Mouse (Mus musculus) myocyte (in vitro differentiated cells): ENCODE measurements around the gene Hdac9. TPM values are rescaled to one million over a fixed set of nuclear protein-coding genes. Genes with fewer than 3 reads are reported as not detected.

Experiments
- H3K27me3 ChIP-seq: one replicate; pipeline ENCODE4 v1.6.1; 2011; ENCODE audit not compliant: control insufficient read depth, insufficient read depth, insufficient read length
- H3K36me3 ChIP-seq: one replicate; pipeline ENCODE4 v1.6.1; 2011; ENCODE audit not compliant: control insufficient read depth, insufficient read depth
- H3K4me2 ChIP-seq: one replicate; pipeline ENCODE4 v1.6.1; 2011; ENCODE audit warnings: low read depth, control low read depth
- H3K4me3 ChIP-seq: one replicate; pipeline ENCODE4 v1.5.1; 2011; ENCODE audit warnings: mild to moderate bottlenecking, control low read depth, moderate library complexity
- H3K79me2 ChIP-seq: one replicate; pipeline ENCODE4 v1.6.1; 2011; ENCODE audit not compliant: control insufficient read depth, insufficient read depth
- H3ac ChIP-seq: one replicate; pipeline ENCODE4 v1.6.1; 2011; ENCODE audit not compliant: control insufficient read depth, insufficient read length
- CEBPB ChIP-seq: IDR thresholded peaks from 2 replicates; pipeline ENCODE4 v1.6.1; 2011; ENCODE audit warnings: mild to moderate bottlenecking, moderate library complexity; ENCODE audit not compliant: poor library complexity, insufficient read depth, severe bottlenecking
- E2F4 ChIP-seq: IDR thresholded peaks from one replicate; pipeline ENCODE4 v1.6.1; 2011; ENCODE audit warnings: mild to moderate bottlenecking, control low read depth, moderate library complexity; ENCODE audit not compliant: insufficient read depth
- MAX ChIP-seq: IDR thresholded peaks from one replicate; pipeline ENCODE4 v1.6.1; 2011; ENCODE audit warnings: low read depth, mild to moderate bottlenecking, control low read depth
- MYOD1 ChIP-seq, 3 experiments: IDR thresholded peaks; one replicate each; pipeline ENCODE4 v1.6.1; 2011; ENCODE audit warnings: control low read depth in 2 of 3, low read depth in 2 of 3, mild to moderate bottlenecking in 2 of 3, moderate library complexity in 1 of 3; ENCODE audit not compliant: insufficient read length in 2 of 3, control insufficient read depth in 1 of 3
- MYOG ChIP-seq, 3 experiments: IDR thresholded peaks; one replicate each; pipeline ENCODE4 v1.6.1; 2011; ENCODE audit warnings: control low read depth in 2 of 3, low read depth in 2 of 3, mild to moderate bottlenecking in 2 of 3; ENCODE audit not compliant: insufficient read length in 2 of 3, control insufficient read depth in 1 of 3, insufficient read depth in 1 of 3
- POLR2A ChIP-seq: IDR thresholded peaks from one replicate; pipeline ENCODE4 v1.6.1; 2011; ENCODE audit warnings: low read depth, mild to moderate bottlenecking, control low read depth, moderate library complexity; ENCODE audit not compliant: insufficient read length
- POLR2AphosphoS2 ChIP-seq: IDR thresholded peaks from one replicate; pipeline ENCODE4 v1.6.1; 2011; ENCODE audit warnings: low read depth, control low read depth; ENCODE audit not compliant: insufficient read length
- REST ChIP-seq: IDR thresholded peaks from one replicate; pipeline ENCODE4 v1.6.1; 2011; ENCODE audit warnings: mild to moderate bottlenecking, control low read depth, moderate library complexity; ENCODE audit not compliant: insufficient read depth, insufficient read length
- SRF ChIP-seq: IDR thresholded peaks from one replicate; pipeline ENCODE4 v1.6.1; 2011; ENCODE audit warnings: low read depth; ENCODE audit not compliant: control insufficient read depth, insufficient read length
- TCF12 ChIP-seq: IDR thresholded peaks from one replicate; pipeline ENCODE4 v1.6.1; 2011; ENCODE audit warnings: mild to moderate bottlenecking, control low read depth; ENCODE audit not compliant: poor library complexity, insufficient read depth, severe bottlenecking
- TCF3 ChIP-seq: IDR thresholded peaks from one replicate; pipeline ENCODE4 v1.6.1; 2011; ENCODE audit warnings: low read depth, control low read depth; ENCODE audit not compliant: insufficient read length
- USF1 ChIP-seq: IDR thresholded peaks from one replicate; pipeline ENCODE4 v1.6.1; 2011; ENCODE audit warnings: low read depth, mild to moderate bottlenecking, control low read depth, moderate library complexity
- polyA plus RNA-seq: library from polyadenylated mRNA; unstranded; fragments of >200 nt; fragmentation: generic; extraction: Trizol; gene quantifications from one replicate; pipeline ENCODE4 v1.2.1, GENCODE M21; 2012; ENCODE audit warnings: missing spikeins

Hdac9 gene
- polyA plus RNA-seq, 1 experiment: 0.47 TPM

DNA sequence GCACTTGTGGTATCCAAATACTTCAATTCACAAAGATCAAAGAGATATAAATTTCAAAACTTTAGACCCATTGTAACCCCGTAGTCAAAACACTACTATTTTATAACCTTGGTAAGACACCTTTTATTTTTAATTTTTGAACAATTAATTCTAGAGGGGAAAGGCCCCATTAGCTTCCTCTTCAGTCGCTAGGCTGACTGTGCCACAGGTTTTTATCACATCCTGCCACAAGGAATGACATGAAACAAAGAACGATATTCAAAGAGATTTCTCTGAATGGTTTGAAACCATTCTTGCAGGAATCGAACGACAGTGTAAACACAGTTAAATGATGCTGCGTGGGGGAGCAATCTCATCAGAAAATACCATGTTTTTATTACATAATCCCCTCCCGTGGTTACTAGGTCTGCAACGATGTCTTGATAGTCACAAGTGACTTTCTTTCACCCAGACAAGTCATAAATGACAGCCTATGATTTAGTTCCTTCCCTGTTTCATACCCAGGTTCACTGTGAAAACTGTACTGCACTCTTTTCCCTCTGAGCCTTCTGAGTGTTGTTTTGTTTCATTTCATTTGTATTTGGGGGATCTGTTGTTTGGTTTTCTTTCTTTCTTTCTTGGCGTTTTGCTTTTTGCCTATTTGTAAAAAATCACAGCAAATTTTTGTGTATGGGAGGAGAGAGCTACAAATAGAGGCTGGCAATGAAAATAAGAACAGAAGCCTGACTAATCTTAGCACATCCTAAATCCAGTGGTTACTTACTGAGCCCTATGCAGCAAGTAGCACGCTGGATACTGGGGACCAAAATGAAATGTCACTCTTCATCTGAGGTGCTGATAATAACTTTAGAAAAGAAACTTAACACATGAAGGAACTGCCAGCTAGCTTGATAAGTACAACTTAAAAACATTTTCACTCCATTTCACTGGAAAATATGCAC, 105.0 kb downstream of the Hdac9 start:
- Histone ChIP-seq H3ac (no peak overlapping the region), H3K4me3 (no peak overlapping the region), H3K4me2 (no peak overlapping the region), H3K27me3 (no peaks in the 10 kb centered on the region), H3K79me2 (no peaks in the 10 kb centered on the region), H3K36me3 (no peaks in the 10 kb centered on the region)
- no peak for TF ChIP-seq REST
- TF ChIP-seq TCF12: no peak
- TF ChIP-seq MYOG (IDR thresholded peaks at IDR 0.05; ENCODE audit: control insufficient read depth in 1 of 3, insufficient read depth in 1 of 3, insufficient read length in 2 of 3, low read depth in 2 of 3): no peak
- TF ChIP-seq CEBPB: no peak
- TF ChIP-seq POLR2A: no peak
- no peak for TF ChIP-seq MYOD1 (IDR thresholded peaks at IDR 0.05; ENCODE audit: control insufficient read depth in 1 of 3, insufficient read length in 2 of 3, low read depth in 2 of 3)
- TF ChIP-seq TCF3: no peak

DNA sequence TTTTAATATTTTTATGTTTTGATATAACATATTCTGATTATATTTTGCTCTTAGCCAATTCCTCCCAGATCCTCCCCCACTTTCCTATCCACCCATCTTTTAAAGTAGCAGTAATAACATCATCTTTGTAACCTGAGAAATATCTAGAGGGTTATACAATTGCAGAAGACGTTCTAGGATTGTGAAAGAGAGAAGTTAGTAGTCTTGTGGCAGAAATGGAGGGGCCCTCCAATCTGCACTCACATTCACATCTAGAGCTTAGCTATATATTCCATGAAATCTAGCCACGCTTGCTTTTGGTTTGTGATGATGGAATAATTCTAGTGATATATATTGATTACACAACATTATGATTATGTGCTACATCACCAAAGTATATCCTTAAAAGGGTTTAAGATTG, 106.7 kb downstream of the Hdac9 start:
- Histone ChIP-seq H3K4me2 (no peak overlapping the region), H3K4me3 (no peak overlapping the region), H3K79me2 (no peaks in the 10 kb centered on the region), H3K36me3 (no peaks in the 10 kb centered on the region), H3K27me3 (no peaks in the 10 kb centered on the region), H3ac (no peak overlapping the region)
- TF ChIP-seq MAX (no peak), SRF (no peak), MYOD1 (IDR thresholded peaks at IDR 0.05; ENCODE audit: control insufficient read depth in 1 of 3, insufficient read length in 2 of 3, low read depth in 2 of 3) (no peak), CEBPB (no peak), TCF3 (no peak), POLR2A (no peak)

DNA sequence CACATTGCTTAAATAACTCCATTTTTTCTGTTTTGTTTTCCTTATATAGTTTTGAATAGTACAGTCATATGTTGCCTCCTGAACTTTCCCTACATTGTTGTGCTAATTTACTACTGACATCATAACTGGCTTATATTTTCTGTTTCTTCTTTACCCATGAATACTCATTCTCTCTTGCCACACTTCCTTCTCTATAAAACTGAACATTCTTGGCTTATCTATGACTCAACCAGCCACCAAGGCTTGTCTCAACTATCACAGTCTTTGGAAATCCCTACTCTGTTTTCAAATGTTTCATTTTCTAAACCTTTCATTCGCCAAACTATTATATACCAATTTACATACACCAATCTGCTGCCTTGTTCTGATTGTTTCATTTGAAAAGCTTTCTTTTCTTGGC, 108.7 kb downstream of the Hdac9 start:
- no peaks in the 10 kb centered on the region for H3K27me3 ChIP-seq
- H3K36me3 ChIP-seq: no peaks in the 10 kb centered on the region
- TF ChIP-seq POLR2A: no peak
- no peak for TF ChIP-seq MYOG (IDR thresholded peaks at IDR 0.05; ENCODE audit: control insufficient read depth in 1 of 3, insufficient read depth in 1 of 3, insufficient read length in 2 of 3, low read depth in 2 of 3)
- TF ChIP-seq USF1: no peak
- no peak for TF ChIP-seq POLR2AphosphoS2
- no peak for TF ChIP-seq MAX
- no peak for TF ChIP-seq CEBPB
- no peak for TF ChIP-seq MYOD1 (IDR thresholded peaks at IDR 0.05; ENCODE audit: control insufficient read depth in 1 of 3, insufficient read length in 2 of 3, low read depth in 2 of 3)
- TF ChIP-seq SRF: no peak
- no peak for TF ChIP-seq TCF3
- no peak for TF ChIP-seq TCF12
- no peak overlapping the region for H3K4me3 ChIP-seq
- no peaks in the 10 kb centered on the region for H3K79me2 ChIP-seq
- H3K4me2 ChIP-seq: peak overlapping the region; percentile 32
- H3ac ChIP-seq: no peak overlapping the region

DNA sequence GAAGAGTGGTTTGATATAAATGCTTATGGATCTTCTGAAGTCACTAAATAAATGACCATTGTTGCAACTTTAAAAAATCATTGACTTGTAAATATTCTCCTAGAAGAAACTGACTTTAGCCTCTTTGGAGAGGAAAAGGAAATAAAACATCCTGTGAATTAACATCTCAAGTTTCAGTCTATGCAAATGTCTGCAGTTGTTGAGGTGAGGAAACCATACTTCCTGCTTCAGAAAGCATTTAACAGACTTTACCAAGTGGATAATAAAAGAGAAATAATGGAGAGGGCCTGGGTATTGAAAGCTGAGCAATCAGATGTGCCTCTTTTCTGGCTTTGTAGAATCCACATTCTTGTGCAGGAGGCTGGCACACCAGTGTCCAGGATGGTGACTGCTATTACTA, 110.4 kb downstream of the Hdac9 start:
- H3K27me3 ChIP-seq: no peaks in the 10 kb centered on the region
- no peaks in the 10 kb centered on the region for H3K36me3 ChIP-seq
- H3K4me3 ChIP-seq: no peak overlapping the region
- TF ChIP-seq SRF (no peak), MYOG (IDR thresholded peaks at IDR 0.05; ENCODE audit: control insufficient read depth in 1 of 3, insufficient read depth in 1 of 3, insufficient read length in 2 of 3, low read depth in 2 of 3) (no peak), E2F4 (no peak), POLR2A (no peak), MAX (no peak), REST (no peak), USF1 (no peak), TCF3 (no peak), TCF12 (no peak), POLR2AphosphoS2 (no peak), CEBPB (no peak), MYOD1 (IDR thresholded peaks at IDR 0.05; ENCODE audit: control insufficient read depth in 1 of 3, insufficient read length in 2 of 3, low read depth in 2 of 3) (no peak)
- H3ac ChIP-seq: no peak overlapping the region
- H3K79me2 ChIP-seq: no peaks in the 10 kb centered on the region
- no peak overlapping the region for H3K4me2 ChIP-seq

DNA sequence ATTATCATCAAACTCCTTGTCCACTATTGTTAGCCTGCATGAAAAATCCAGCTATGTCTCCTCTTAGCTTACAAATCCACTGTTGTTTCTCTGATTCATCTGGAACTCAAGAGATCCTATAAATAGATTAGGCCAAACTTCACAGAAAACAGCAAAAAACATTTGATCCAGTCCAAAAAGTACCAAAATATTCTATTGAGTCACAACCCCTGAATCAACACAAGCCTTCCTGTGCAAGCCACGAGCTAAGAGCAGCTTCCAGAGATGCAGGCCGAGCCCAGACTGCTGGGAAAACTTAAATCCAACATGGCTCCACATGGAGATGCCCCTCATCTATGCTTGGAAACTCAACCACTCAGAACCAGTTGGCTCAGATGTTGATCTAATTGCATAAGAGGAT, 113.2 kb downstream of the Hdac9 start:
- TF ChIP-seq USF1 (no peak), TCF12 (no peak), CEBPB (no peak), MYOD1 (IDR thresholded peaks at IDR 0.05; ENCODE audit: control insufficient read depth in 1 of 3, insufficient read length in 2 of 3, low read depth in 2 of 3) (no peak), POLR2A (no peak)

More for the DNA sequence above, 113.2 kb downstream of the Hdac9 start:
- Histone ChIP-seq H3K4me3 (no peak overlapping the region), H3K27me3 (no peaks in the 10 kb centered on the region), H3ac (no peak overlapping the region), H3K4me2 (no peak overlapping the region), H3K36me3 (no peaks in the 10 kb centered on the region), H3K79me2 (no peaks in the 10 kb centered on the region)
